Mouse (Mus musculus) MEL (cell line): ENCODE results near the gene Npw. TPM values are rescaled to one million over a fixed set of nuclear protein-coding genes. Genes with fewer than 3 reads are reported as not detected.

Source experiments
- DNase-seq: peaks from one replicate; pipeline ENCODE4 v3.0.0; 2011; ENCODE audit warnings: low read depth, low spot score
- H3K27ac ChIP-seq: 2 replicates; pipeline ENCODE4 v1.5.1; 2012; ENCODE audit warnings: low read depth, mild to moderate bottlenecking, control low read depth, low read length, moderate library complexity; ENCODE audit not compliant: control insufficient read depth
- H3K27me3 ChIP-seq, 2 experiments: fragments of 150-350 bp in 1 of 2; sonication (generic) in 1 of 2; 2 replicates each; pipeline ENCODE4 v1.6.1; 2012; ENCODE audit warnings: low read length in 2 of 2, mild to moderate bottlenecking in 2 of 2, improper control_type of control experiment in 1 of 2, moderate library complexity in 1 of 2; ENCODE audit not compliant: insufficient read depth in 2 of 2, control insufficient read depth in 1 of 2
- H3K36me3 ChIP-seq, 2 experiments: 2 replicates each; pipeline ENCODE4 v1.6.1; 2012 to 2014; ENCODE audit warnings: low read length in 2 of 2, improper control_type of control experiment in 1 of 2, inconsistent platforms in 1 of 2, mild to moderate bottlenecking in 1 of 2; ENCODE audit not compliant: insufficient read depth in 2 of 2, control insufficient read depth in 1 of 2
- H3K4me1 ChIP-seq, 2 experiments: fragments of 150-350 bp in 1 of 2; sonication (generic) in 1 of 2; 2 replicates each; pipeline ENCODE4 v1.6.1; 2012; ENCODE audit warnings: low read length in 2 of 2, improper control_type of control experiment in 1 of 2, mild to moderate bottlenecking in 1 of 2; ENCODE audit not compliant: insufficient read depth in 2 of 2, control insufficient read depth in 1 of 2
- H3K4me3 ChIP-seq, 2 experiments: fragments of 150-350 bp in 1 of 2; sonication (generic) in 1 of 2; 2 replicates each; pipeline ENCODE4 v1.5.1; 2012; ENCODE audit warnings: low read depth in 2 of 2, low read length in 2 of 2, mild to moderate bottlenecking in 2 of 2, moderate library complexity in 2 of 2, control low read depth in 1 of 2, improper control_type of control experiment in 1 of 2; ENCODE audit not compliant: control insufficient read depth in 1 of 2, insufficient read depth in 1 of 2
- H3K79me2 ChIP-seq: 2 replicates; pipeline ENCODE4 v1.6.1; 2012; ENCODE audit warnings: mild to moderate bottlenecking, low read length, moderate library complexity; ENCODE audit not compliant: control insufficient read depth, poor library complexity, insufficient read depth
- H3K9ac ChIP-seq: 2 replicates; pipeline ENCODE4 v1.6.1; 2012; ENCODE audit warnings: low read depth, mild to moderate bottlenecking, control low read depth, low read length, moderate library complexity; ENCODE audit not compliant: control insufficient read depth, poor library complexity, severe bottlenecking
- H3K9me3 ChIP-seq: fragments of 150-350 bp; sonication (generic); replicated peaks from 2 replicates; pipeline ENCODE4 v1.6.1; 2012; ENCODE audit warnings: mild to moderate bottlenecking, low read length, improper control_type of control experiment, moderate library complexity; ENCODE audit not compliant: insufficient read depth
- CHD1 ChIP-seq: IDR thresholded peaks from 2 replicates; pipeline ENCODE4 v1.6.1; 2012; ENCODE audit warnings: low read depth, mild to moderate bottlenecking, inconsistent platforms, low read length, improper control_type of control experiment
- CHD2 ChIP-seq: IDR thresholded peaks from 2 replicates; pipeline ENCODE4 v1.6.1; 2011; ENCODE audit warnings: low read length, improper control_type of control experiment
- CTCF ChIP-seq, 3 experiments: IDR thresholded peaks in 2 of 3; conservative IDR thresholded peaks in 1 of 3; 2 replicates each; pipeline ENCODE4 v1.5.1; 2011 to 2012; ENCODE audit warnings: low read length in 3 of 3, low read depth in 2 of 3, mild to moderate bottlenecking in 2 of 3, improper control_type of control experiment in 1 of 3, inconsistent platforms in 1 of 3, mixed read lengths in 1 of 3, moderate library complexity in 1 of 3; ENCODE audit not compliant: control insufficient read depth in 1 of 3, insufficient read depth in 1 of 3, poor library complexity in 1 of 3, severe bottlenecking in 1 of 3
- ELF1 ChIP-seq: IDR thresholded peaks from 2 replicates; pipeline ENCODE4 v1.6.1; 2014; ENCODE audit warnings: low read depth, mild to moderate bottlenecking, inconsistent platforms, low read length, improper control_type of control experiment, moderate library complexity
- EP300 ChIP-seq, 2 experiments: IDR thresholded peaks; 2 replicates each; pipeline ENCODE4 v1.6.1; 2011; ENCODE audit warnings: improper control_type of control experiment in 2 of 2, low read length in 2 of 2, low read depth in 1 of 2, mild to moderate bottlenecking in 1 of 2
- ETS1 ChIP-seq: IDR thresholded peaks from 2 replicates; pipeline ENCODE4 v1.6.1; 2012; ENCODE audit warnings: low read depth, mild to moderate bottlenecking, inconsistent platforms, low read length, improper control_type of control experiment, moderate library complexity
- GATA1 ChIP-seq: IDR thresholded peaks from 2 replicates; pipeline ENCODE4 v1.6.1; 2011; ENCODE audit warnings: low read depth, low read length, improper control_type of control experiment
- HCFC1 ChIP-seq: IDR thresholded peaks from 2 replicates; pipeline ENCODE4 v1.6.1; 2012; ENCODE audit warnings: low read depth, mild to moderate bottlenecking, inconsistent platforms, low read length, improper control_type of control experiment, moderate library complexity
- JUND ChIP-seq: IDR thresholded peaks from 2 replicates; pipeline ENCODE4 v1.6.1; 2011; ENCODE audit warnings: low read depth, mild to moderate bottlenecking, improper control_type of control experiment, low read length
- MAX ChIP-seq: IDR thresholded peaks from 2 replicates; pipeline ENCODE4 v1.6.1; 2011; ENCODE audit warnings: low read length, improper control_type of control experiment
- MAZ ChIP-seq: IDR thresholded peaks from 2 replicates; pipeline ENCODE4 v1.6.1; 2012; ENCODE audit warnings: low read depth, mild to moderate bottlenecking, inconsistent platforms, low read length, improper control_type of control experiment
- MEF2A ChIP-seq: IDR thresholded peaks from 2 replicates; pipeline ENCODE4 v1.6.1; 2014; ENCODE audit warnings: low read depth, mild to moderate bottlenecking, inconsistent platforms, low read length, improper control_type of control experiment; ENCODE audit not compliant: poor library complexity, insufficient replicate concordance, severe bottlenecking; ENCODE audit errors: extremely low read depth
- MXI1 ChIP-seq: IDR thresholded peaks from 2 replicates; pipeline ENCODE4 v1.6.1; 2011; ENCODE audit warnings: mild to moderate bottlenecking, low read depth, low read length, improper control_type of control experiment
- MYB ChIP-seq: IDR thresholded peaks from 2 replicates; pipeline ENCODE4 v1.6.1; 2011; ENCODE audit warnings: mild to moderate bottlenecking, low read depth, low read length, improper control_type of control experiment
- MYC ChIP-seq: IDR thresholded peaks from 2 replicates; pipeline ENCODE4 v1.6.1; 2011; ENCODE audit warnings: low read depth, mild to moderate bottlenecking, low read length, improper control_type of control experiment, moderate library complexity
- POLR2A ChIP-seq, 2 experiments: IDR thresholded peaks; 2 replicates each; pipeline ENCODE4 v1.6.1; 2011 to 2012; ENCODE audit warnings: low read length in 2 of 2, mild to moderate bottlenecking in 2 of 2, control low read depth in 1 of 2, improper control_type of control experiment in 1 of 2, low read depth in 1 of 2, moderate library complexity in 1 of 2; ENCODE audit not compliant: control insufficient read depth in 1 of 2, insufficient read depth in 1 of 2, poor library complexity in 1 of 2
- POLR2AphosphoS5 ChIP-seq: IDR thresholded peaks from 2 replicates; pipeline ENCODE4 v1.6.1; 2012; ENCODE audit warnings: low read depth, borderline replicate concordance, mild to moderate bottlenecking, inconsistent platforms, low read length, moderate library complexity, mixed read lengths
- RAD21 ChIP-seq: IDR thresholded peaks from 2 replicates; pipeline ENCODE4 v1.6.1; 2011; ENCODE audit warnings: mild to moderate bottlenecking, low read depth, low read length, improper control_type of control experiment
- RCOR1 ChIP-seq: IDR thresholded peaks from 2 replicates; pipeline ENCODE4 v1.6.1; 2012; ENCODE audit warnings: low read depth, mild to moderate bottlenecking, inconsistent platforms, low read length, improper control_type of control experiment
- SIN3A ChIP-seq: IDR thresholded peaks from 2 replicates; pipeline ENCODE4 v1.6.1; 2012; ENCODE audit warnings: low read length, improper control_type of control experiment, inconsistent platforms
- TAL1 ChIP-seq: IDR thresholded peaks from 2 replicates; pipeline ENCODE4 v1.6.1; 2012; ENCODE audit warnings: mild to moderate bottlenecking, inconsistent platforms, low read length, moderate library complexity, mixed read lengths
- TCF12 ChIP-seq: IDR thresholded peaks from 2 replicates; pipeline ENCODE4 v1.6.1; 2014; ENCODE audit warnings: low read depth, mild to moderate bottlenecking, inconsistent platforms, low read length, improper control_type of control experiment, moderate library complexity
- USF1 ChIP-seq: IDR thresholded peaks from 2 replicates; pipeline ENCODE4 v1.6.1; 2014; ENCODE audit warnings: low read depth, mild to moderate bottlenecking, inconsistent platforms, low read length, improper control_type of control experiment, moderate library complexity
- USF2 ChIP-seq, 2 experiments: IDR thresholded peaks; 2 replicates each; pipeline ENCODE4 v1.6.1; 2011 to 2012; ENCODE audit warnings: improper control_type of control experiment in 2 of 2, low read length in 2 of 2, borderline replicate concordance in 1 of 2, inconsistent platforms in 1 of 2, low read depth in 1 of 2, mild to moderate bottlenecking in 1 of 2; ENCODE audit not compliant: insufficient read depth in 1 of 2
- ZKSCAN1 ChIP-seq: IDR thresholded peaks from 2 replicates; pipeline ENCODE4 v1.6.1; 2012; ENCODE audit warnings: low read depth, mild to moderate bottlenecking, inconsistent platforms, low read length, improper control_type of control experiment, moderate library complexity
- ZMIZ1 ChIP-seq: IDR thresholded peaks from 2 replicates; pipeline ENCODE4 v1.6.1; 2012; ENCODE audit warnings: low read depth, mild to moderate bottlenecking, inconsistent platforms, low read length, improper control_type of control experiment, moderate library complexity
- ZNF384 ChIP-seq: IDR thresholded peaks from 2 replicates; pipeline ENCODE4 v1.6.1; 2012; ENCODE audit warnings: low read depth, mild to moderate bottlenecking, inconsistent platforms, low read length, improper control_type of control experiment
- polyA plus RNA-seq, 2 experiments: library from polyadenylated mRNA; stranded (reverse) in 1 of 2; unstranded in 1 of 2; fragments of >175 nt in 1 of 2; fragments of >200 nt in 1 of 2; gene quantifications; 2 replicates each; pipeline versions ENCODE4 v1.2.1 to v1.2.4; 2012; ENCODE audit warnings: low replicate concordance in 2 of 2, low read depth in 1 of 2; ENCODE audit not compliant: insufficient read length in 2 of 2, insufficient read depth in 1 of 2, missing spikeins in 1 of 2
- total RNA-seq: library from RNA; depleted of rRNA; stranded (reverse); fragments of 300-350 nt; gene quantifications from 2 replicates; pipeline ENCODE4 v1.2.3, GENCODE M21; 2012

Npw gene
- total and polyA plus RNA-seq, 3 experiments = not detected

GRCm38 (mm10) chr17:24628646-24629045 lies 29.6 kb downstream of the Npw start (continued):
- TF ChIP-seq MYB (no peak), POLR2A (IDR thresholded peaks at IDR 0.05; ENCODE audit: control insufficient read depth in 1 of 2, insufficient read depth in 1 of 2, low read depth in 1 of 2, low read length in 2 of 2, poor library complexity in 1 of 2) (no peak), SIN3A (peak; percentile 69), ETS1 (no peak), RAD21 (peak; percentile 68), CHD2 (no peak), MAZ (no peak), ZKSCAN1 (no peak), EP300 (IDR thresholded peaks at IDR 0.05; ENCODE audit: low read depth in 1 of 2, low read length in 2 of 2) (peak in 1 of 2 experiments; percentile 22; a peak in 1 of 4 replicates), USF1 (no peak; the same call in 1 of the 2 replicates), MYC (peak; percentile 36; the same call in 1 of the 2 replicates), CTCF (IDR thresholded peaks at IDR 0.05 in 2 of 3, conservative IDR thresholded peaks at IDR 0.05 in 1 of 3; ENCODE audit: control insufficient read depth in 1 of 3, insufficient read depth in 1 of 3, low read depth in 2 of 3, low read length in 3 of 3, poor library complexity in 1 of 3, severe bottlenecking in 1 of 3) (peak; percentile 89 to 97 (median 89)), RCOR1 (0 out of 2 replicates have a peak, but pooled peaks have one; percentile 20), TAL1 (no peak), POLR2AphosphoS5 (no peak), MXI1 (0 out of 2 replicates have a peak, but pooled peaks have one; percentile 49), MEF2A (no peak), ZMIZ1 (no peak), JUND (0 out of 2 replicates have a peak, but pooled peaks have one; percentile 15), USF2 (IDR thresholded peaks at IDR 0.05; ENCODE audit: borderline replicate concordance in 1 of 2, insufficient read depth in 1 of 2, low read depth in 1 of 2, low read length in 2 of 2) (no peak), ZNF384 (no peak)

- peak overlapping the region; percentile 53 for H3K27ac ChIP-seq
- peaks cover 4 to 12% of the 10 kb centered on the region in 2 experiments for H3K4me1 ChIP-seq
- peak; percentile 51 for TF ChIP-seq SIN3A
- TF ChIP-seq RAD21 = no peak
- TF ChIP-seq HCFC1 = peak; percentile 28; the same call in 1 of the 2 replicates
- TF ChIP-seq POLR2A (IDR thresholded peaks at IDR 0.05; ENCODE audit: control insufficient read depth in 1 of 2, insufficient read depth in 1 of 2, low read depth in 1 of 2, low read length in 2 of 2, poor library complexity in 1 of 2) = no peak
- peak; percentile 54; the same call in 1 of the 2 replicates for TF ChIP-seq ETS1
- TF ChIP-seq MXI1 = 0 out of 2 replicates have a peak, but pooled peaks have one; percentile 41
- peak; percentile 79 for TF ChIP-seq GATA1
- peak; percentile 33; the same call in 1 of the 2 replicates for TF ChIP-seq TCF12
- TF ChIP-seq EP300 (IDR thresholded peaks at IDR 0.05; ENCODE audit: low read depth in 1 of 2, low read length in 2 of 2) = peak; percentile 67 to 68; a peak in 3 of 4 replicates
- TF ChIP-seq MYB = peak; percentile 39; the same call in 1 of the 2 replicates
- TF ChIP-seq ELF1 = 0 out of 2 replicates have a peak, but pooled peaks have one; percentile 30
- TF ChIP-seq CHD1 = no peak
- no peak for TF ChIP-seq MAX
- no peak overlapping the region for H3K4me3 ChIP-seq
- H3K27me3 ChIP-seq = no peaks in the 10 kb centered on the region
- no peak overlapping the region for H3K9ac ChIP-seq
- peak; percentile 76 for DNase-seq
- no peaks in the 10 kb centered on the region for H3K79me2 ChIP-seq
- H3K9me3 ChIP-seq = no peaks in the 10 kb centered on the region
- H3K36me3 ChIP-seq = peaks cover 3 to 7% of the 10 kb centered on the region in 2 experiments; a peak in 3 of 4 replicates
These were observed 32.8 kb downstream of the Npw start for GRCm38 (mm10) chr17:24625472-24625871.
